Mouse (Mus musculus) pancreas, adult 10 weeks (tissue): ENCODE measurements around the gene Abhd17c. TPM values are rescaled to one million over a fixed set of nuclear protein-coding genes. Genes with fewer than 3 reads are reported as not detected.

Experiments used
- polyA plus RNA-seq: library from polyadenylated mRNA; stranded (reverse); fragments of 350-450 nt; fragmentation: Illumina TruSeq; extraction: RNeasy Lipid Tissue Mini Kit (QIAGEN cat#74804); gene quantifications from one replicate; pipeline ENCODE4 v1.2.3, GENCODE M21; 2015; ENCODE audit warnings: low read depth, low replicate concordance; ENCODE audit not compliant: insufficient read depth

Abhd17c gene
- 8.7 TPM for polyA plus RNA-seq

DNA sequence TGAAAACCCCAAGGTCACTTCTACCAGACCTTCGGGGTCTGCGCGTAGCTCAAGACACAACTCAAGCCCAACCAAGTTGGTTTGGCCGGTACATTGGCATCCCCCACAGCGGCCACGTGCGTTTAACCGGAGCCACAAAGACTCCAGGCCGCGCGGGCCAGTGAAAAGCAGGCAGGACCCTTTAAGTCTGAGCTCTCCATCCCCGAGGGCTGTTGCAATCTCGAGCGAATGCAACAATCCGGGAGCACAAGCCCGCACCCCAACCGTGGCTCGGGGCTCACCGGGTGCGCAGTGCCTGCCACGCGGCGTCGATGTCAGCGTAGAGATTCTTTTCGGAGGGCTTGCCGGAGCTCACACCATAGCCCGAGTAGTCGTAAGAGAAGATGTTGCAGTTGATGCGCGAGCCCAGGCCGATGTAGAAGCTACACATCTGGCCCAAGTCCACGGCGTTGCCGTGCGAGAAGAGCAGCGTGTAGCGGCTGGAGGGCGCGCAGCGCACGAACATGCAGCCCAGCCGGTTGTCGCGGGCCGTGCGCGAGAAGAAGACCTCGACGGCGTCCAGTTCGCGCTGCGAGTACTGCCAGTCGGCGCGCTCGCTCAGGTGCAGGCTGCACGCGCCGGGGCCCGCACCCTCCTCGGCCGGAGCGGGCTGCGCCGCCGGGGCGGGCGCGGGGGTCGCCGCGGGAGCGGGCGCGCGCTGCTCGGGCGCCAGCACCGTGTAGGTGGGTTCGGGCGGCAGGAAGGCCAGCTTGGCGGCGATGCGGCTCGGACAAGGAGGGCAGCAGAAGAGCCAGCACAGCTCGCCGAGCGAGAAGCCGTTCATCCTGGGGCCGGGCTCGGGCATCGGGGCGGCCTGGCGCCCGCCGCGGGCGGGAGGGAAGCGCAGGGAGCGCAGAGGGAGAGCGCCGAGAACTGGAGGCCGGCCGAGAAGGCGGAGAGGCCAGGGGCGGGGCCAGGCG is at the start of gene Abhd17c:
Abhd17c (minus strand) TSS at position 893 of the 959 bp plus-strand sequence.

DNA sequence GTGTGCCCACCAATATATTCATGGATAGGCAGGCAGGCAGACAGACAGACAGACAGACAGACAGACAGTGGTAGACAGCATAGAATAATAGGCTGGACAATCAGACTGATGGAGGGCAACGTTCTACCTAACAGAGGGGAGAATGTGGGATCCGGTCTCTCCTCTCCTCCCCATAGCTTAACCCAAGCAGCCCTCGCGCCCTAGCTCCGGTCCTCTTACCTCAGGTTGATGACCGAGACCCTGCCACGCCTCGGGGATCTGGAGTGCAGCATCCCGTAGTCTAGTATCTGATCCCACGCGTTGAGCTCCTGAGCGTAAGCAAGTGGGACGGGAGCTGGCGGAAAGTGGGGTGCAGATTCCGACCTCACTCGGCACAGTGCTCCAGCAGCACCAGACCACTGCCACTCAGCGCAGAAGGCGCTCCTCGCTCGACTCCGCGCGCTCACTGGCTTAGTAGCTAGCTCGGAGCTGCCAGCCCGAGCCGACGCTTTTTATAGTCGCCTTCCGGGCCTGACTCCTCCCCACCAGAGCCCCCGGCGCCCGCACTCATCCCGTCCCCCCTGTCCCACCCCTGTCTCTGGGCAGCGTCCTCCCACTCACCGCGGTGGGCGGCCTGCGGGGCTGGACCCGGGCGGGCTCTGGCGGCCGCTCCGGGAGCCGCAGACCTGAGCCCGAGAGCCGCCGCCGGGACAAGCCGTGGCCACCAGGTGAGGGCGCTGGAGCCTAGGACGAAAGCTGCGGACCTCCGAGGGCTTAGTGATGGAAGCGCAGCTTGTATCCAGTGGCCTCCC is 65.5 kb downstream of the Abhd17c start, which contains the start of gene Cemip:
Cemip (minus strand) TSS at position 464 of the 791 bp plus-strand sequence.

Other genes starting within 250 kb of the Abhd17c start
- not detected for gene Cemip, start 65.4 kb downstream of the Abhd17c start, polyA plus RNA-seq